Mouse (Mus musculus): Measurements from ENCODE around the gene Grip1. TPM values are rescaled to one million over a fixed set of nuclear protein-coding genes. Genes with fewer than 3 reads are reported as not detected.

Gene Grip1
- polyA plus RNA-seq, 1 experiment from 2014 or later = 17.8 TPM

Other genes starting within 250 kb of the Grip1 start
- 45.2 and 79.8 TPM in 2 replicates for gene Cand1, start 213.8 kb upstream of the Grip1 start, polyA plus RNA-seq (2014; fragmentation: Nextera tagmentation; extraction: Ambion mirVana)